Mouse (Mus musculus): ENCODE data around the gene Kcnmb1.

Kcnmb1 gene

DNA sequence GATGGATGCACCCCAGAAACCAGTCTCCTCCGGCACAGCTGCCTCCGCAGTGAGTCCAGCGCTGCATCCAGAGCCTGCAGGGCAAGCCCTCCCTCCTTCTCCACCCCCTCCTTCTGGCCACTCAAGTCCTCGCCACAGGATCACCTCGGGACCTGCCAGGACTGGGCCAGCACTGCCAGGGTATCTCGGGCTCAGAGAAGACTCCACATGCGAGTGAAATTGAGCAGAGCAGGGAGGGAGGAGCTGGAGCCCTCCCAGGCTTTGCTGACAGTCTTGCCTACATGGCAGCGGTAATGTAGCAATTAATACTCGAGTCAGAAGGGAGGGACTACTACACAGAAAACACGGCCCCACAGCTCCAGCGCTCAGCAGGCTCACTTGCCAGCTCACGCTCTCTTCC, 30.1 kb downstream of the Kcnmb1 start, which contains the start of gene Kcnip1:
Gene Kcnip1, minus strand, starts transcription at position 215 of the 400 bp plus-strand sequence.
- in situ Hi-C loops (cut with MboI; ENCODE audit: unreplicated experiment in 2 of 2), result no loop called here

DNA sequence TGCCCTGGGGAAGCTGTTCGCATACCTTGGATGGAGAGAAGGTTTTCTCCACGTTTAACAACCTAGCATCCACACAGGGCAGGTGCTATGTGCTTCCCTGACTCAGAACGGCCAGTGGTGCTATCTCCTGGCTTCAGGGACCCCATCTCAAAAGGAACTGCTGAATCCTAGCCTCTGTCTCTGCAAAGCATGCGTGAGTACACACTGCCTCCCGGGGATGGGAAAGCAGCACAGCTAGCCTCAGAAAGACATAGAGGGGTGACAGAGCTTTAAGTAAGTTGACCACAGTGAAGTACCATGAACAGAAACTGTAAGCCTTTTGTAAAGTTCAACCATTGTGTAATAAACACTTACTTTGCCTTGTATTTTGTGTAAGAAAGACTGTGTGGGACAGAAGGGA, 30.7 kb downstream of the Kcnmb1 start:
- in situ Hi-C loops (cut with MboI; ENCODE audit: unreplicated experiment in 2 of 2), result no loop called here

DNA sequence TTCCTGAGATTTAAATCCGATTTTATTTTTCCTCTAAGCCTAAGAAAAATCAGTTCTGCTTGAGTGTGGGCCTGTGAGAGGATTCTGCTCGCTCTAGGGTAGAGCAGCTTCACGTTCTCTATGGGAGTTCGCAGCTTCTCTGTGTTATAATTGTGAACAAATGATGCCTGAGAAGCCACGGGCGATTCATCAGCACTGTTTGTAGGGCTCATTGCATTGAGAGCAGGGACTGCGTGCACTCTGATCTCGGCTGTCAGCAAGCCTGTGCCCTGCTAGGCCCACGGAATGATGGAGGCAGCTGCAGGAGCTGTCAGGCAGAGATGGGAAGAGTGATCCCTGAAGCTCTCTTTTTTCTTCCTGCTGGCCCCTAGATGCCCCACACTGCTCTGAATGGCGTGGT, 35.4 kb downstream of the Kcnmb1 start:
- in situ Hi-C loops (cut with MboI; ENCODE audit: unreplicated experiment in 2 of 2), result no loop called here

DNA sequence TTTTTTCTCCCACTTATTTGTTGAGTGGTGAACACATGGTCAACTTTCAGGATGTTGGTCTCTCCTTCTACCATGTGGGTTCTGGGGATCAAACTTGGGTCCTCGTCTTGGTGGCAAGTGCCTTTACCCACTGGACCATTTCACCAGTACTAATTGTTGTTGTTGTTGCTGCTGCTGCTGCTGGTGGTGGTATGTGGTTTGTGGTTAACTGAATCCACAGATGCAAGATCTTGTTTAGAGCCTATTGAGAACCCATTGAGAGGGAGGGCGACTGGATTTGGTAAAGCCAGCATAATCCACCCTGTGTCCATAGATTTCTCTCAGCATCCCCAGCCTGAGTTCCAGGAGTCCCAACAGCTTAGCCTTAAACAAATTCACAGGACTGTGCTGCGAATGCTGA, 37.6 kb downstream of the Kcnmb1 start:
- in situ Hi-C loops (cut with MboI; ENCODE audit: unreplicated experiment in 2 of 2), result loop anchor here (10.0 to 25.0 kb wide), 4 partner anchors 64 to 812 kb away; no protein-coding TSS in a partner anchor

DNA sequence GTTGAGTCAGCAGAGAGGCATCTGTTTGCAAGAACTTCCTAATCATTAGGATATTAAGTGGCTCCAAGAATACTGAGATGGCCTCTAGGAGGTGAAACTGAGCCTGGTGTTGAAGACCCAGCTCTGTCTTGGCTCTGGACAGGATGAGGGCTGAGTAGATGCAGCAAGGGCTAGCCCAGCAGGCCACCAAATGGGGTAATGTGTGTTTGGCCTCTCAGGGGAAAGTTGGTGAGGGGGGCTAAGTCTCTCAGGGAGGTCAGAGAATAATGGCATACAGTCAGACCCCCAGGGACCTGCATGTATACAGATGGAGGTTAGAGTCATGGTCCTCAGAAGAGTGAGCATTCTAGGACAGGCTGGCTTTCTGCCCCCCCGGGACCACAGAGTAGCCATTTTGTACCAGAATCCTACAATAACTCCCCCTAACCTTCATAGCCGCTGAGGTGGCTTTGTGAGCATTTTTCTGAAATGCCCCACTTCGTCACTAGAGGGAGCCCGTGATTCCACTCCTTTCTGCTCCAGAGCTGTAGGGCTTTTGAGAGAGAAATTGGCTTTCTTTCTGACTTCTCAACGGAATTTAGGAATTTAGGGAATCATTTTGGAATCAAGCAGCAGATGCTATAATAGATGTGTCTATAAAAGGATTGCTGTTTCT, 39.3 kb downstream of the Kcnmb1 start:
- in situ Hi-C loops (cut with MboI; ENCODE audit: unreplicated experiment in 2 of 2), result loop anchor here (10.0 to 25.0 kb wide), 4 partner anchors 63 to 810 kb away; no protein-coding TSS in a partner anchor

DNA sequence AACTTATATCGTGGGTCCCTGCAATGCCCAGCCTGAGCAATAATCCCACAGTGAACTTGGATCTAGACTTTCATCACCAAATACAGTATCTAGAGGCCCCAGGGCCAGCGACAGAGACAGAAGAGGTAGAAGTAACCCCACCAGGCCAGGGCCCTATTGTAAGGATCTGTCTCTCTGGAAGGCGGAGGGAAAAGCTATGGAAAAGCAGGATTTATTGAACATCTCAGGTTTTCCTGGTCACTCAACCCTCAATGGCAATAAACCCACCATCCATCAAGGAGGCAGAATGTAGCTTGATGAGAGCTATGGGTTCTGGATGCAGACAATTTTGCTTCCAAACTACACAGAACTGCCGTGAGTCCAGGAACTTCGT, 39.8 kb downstream of the Kcnmb1 start:
- in situ Hi-C loops (cut with MboI; ENCODE audit: unreplicated experiment in 2 of 2), result loop anchor here (10.0 to 25.0 kb wide), 4 partner anchors 62 to 810 kb away; no protein-coding TSS in a partner anchor

DNA sequence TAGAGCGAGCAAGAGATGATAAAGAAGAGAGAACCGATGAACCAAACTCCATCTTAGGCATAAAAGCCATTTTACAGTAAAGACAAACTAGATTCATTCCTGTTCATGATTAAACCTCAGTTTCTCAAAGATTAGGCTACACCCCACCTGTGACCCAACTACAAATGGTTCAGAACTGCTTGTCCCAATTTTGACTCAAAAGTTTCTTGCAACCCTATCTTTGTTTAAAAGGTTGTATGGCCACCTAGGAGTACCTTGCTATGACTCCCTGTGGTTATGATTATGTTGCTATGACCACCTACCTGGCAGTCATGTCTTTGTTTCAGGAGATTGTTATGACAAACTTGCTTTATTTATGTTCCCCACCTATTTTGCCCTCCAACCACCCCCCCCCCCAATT, 44.8 kb downstream of the Kcnmb1 start:
- in situ Hi-C loops (cut with MboI; ENCODE audit: unreplicated experiment in 2 of 2), result loop anchor here (10.0 to 25.0 kb wide), 4 partner anchors 57 to 805 kb away; no protein-coding TSS in a partner anchor

DNA sequence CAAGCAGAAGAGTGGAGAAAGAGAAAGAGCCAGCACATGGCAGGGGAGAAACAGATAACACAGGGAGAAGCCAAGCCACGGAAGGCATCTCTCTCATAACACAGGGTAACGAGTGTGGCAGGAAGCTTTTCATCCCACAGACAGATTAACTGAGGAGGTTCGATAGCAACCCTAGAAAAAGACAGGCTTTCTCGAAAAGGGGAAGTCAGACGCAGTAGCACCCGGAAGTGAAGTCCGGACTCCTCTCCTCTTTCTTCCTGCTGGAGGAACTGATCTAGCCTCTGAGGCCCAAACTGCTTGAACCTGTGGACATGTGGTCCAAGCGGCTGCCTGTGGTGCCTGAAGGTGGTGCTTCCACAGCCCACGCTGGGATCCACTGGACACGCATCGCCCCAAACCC, 45.4 kb downstream of the Kcnmb1 start:
- in situ Hi-C loops (cut with MboI; ENCODE audit: unreplicated experiment in 2 of 2), result loop anchor here (10.0 to 25.0 kb wide), 4 partner anchors 57 to 804 kb away; no protein-coding TSS in a partner anchor

DNA sequence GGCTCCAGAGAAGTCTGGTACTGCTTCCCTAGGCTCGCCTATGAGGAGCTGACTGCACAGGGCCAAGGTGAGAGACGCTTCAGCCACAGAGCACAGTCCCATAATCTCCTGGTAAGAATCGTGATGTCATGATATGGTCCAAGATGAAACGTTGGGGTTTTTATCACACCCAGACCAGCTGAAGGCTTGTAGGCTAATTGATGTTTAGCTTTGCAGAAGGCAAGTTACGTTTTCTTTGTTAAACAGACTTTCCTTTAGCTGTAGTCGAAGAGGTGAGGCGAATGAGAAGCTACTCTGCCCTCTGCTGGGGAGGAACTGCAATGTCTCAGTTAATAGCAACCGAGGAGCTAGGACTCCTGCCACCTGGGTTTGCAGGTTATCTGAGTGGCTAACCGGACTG, 45.9 kb downstream of the Kcnmb1 start:
- in situ Hi-C loops (cut with MboI; ENCODE audit: unreplicated experiment in 2 of 2), result loop anchor here (10.0 to 25.0 kb wide), 4 partner anchors 56 to 804 kb away; no protein-coding TSS in a partner anchor

DNA sequence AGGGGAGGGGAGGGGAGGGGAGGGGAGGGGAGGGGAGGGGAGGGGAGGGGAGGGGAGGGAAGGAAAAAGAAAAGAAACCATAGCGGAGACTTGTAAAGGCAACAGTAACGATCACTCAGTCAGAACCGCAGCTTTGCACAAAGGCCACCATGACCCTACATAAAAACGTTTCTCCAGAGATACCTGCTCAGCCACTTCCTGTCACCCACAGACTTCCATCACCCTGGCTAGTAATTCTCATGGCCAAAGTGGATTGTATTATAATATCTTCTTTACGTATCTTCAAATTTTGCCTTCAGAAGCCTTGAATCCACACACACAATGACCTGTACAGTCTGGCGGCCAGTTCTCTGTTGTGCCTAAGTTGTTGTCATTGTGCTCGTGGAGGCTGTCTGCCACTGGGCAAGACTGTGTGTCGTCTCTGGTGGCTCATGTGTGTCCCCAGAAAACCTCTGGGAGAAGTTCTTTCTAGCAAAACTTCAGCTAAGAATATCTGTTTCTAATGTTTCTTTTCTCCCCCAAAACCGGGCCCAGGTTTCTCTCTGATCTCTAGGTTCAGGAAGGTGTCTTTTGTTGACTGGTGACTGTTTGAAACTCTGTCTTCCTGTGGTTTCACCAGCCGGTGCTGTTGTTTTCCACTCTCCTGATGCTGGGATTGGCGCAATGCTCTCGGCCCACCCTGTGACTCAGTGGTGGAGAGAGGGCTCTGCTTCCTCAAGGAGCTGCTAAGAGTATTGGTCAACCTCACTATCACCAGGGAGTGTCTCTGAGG, 46.7 kb downstream of the Kcnmb1 start:
- in situ Hi-C loops (cut with MboI; ENCODE audit: unreplicated experiment in 2 of 2), result loop anchor here (10.0 to 25.0 kb wide), 4 partner anchors 55 to 803 kb away; no protein-coding TSS in a partner anchor

DNA sequence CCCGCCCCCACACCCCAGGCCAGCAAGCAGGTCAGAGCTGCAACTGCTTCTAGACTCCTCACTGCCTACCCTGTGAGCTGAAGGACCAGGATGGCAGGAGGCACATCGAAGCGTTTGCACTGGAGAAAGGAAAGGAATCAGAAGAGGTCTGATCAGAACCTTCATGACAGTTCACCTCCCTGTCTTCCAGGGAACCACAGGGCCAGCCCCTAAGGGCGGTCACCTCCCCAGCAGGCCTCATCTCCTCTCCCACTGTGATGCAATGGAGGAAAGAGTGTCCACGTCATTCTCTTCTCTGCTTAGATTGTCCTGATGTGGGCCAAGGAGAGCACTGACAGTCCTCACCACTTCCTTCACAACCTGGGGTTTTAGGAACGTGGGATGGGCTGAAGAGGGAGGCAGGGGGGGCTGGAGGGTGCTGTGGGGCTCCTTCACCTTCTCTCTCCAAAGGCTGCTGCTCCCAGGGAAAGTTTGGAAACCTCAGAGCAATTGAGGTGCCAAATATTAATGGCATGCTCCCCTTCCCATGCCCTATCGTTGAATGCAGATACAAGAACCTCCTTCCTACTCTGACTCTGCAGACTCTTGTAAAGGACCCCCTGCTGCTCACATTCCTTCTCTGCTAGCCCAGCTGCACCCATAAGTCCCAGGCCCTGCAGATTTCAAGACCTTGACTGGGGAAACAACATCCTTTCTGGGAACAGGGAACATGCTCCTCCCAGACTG, 47.5 kb downstream of the Kcnmb1 start:
- in situ Hi-C loops (cut with MboI; ENCODE audit: unreplicated experiment in 2 of 2), result loop anchor here in 1 of 2 experiments (25.0 kb wide), 1 partner anchor 802 kb away; no protein-coding TSS in a partner anchor

DNA sequence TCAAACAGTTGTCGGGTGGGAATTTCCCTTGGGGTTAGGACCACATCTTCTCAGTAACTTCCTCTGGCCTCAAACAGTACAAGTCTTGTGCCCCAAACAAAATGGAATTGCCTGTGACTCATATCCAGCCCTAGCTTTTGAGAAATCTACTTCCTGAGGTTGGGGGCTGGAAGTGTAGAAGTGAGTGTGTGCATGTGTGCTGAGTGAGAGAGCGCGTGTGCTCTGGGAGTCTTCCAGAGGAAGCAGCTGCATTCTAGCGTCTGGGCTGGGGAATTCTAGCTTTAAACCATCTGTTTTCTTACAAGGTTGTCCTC, 48.0 kb downstream of the Kcnmb1 start:
- in situ Hi-C loops (cut with MboI; ENCODE audit: unreplicated experiment in 2 of 2), result loop anchor here in 1 of 2 experiments (25.0 kb wide), 1 partner anchor 801 kb away; no protein-coding TSS in a partner anchor

DNA sequence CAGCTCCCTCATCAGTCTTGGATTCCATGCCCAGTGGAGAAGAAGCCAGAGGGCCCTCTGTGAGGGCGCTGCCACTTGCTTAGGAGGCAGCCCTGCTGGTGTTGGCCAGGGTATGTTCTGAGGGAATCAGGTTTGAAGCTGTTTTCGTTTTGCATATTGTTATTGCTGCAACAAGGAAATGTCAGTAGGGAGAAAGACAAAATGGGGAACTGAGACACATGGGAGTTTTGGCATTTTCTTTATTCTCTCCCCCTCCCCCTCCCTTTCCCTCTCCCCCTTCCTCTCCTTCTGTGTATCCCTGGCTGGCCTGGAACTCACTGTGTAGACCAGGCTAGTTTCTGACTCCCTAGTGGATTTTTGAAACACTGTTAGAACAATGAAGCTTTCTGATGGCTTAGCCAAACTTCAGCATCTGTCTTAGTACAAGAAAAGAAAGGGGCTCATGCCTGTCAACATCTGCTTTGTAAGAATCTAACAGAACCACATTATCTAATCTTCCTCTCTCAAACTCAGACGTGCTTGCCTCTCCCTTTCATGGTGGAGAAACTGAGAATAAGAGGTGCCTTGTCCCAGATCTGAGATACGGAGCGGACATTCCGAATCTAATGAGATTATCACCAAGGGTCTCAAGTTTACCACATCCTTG, 49.3 kb downstream of the Kcnmb1 start:
- in situ Hi-C loops (cut with MboI; ENCODE audit: unreplicated experiment in 2 of 2), result loop anchor here in 1 of 2 experiments (25.0 kb wide), 1 partner anchor 800 kb away; no protein-coding TSS in a partner anchor
